Mouse (Mus musculus): ENCODE data around the gene Ube2n. TPM values are rescaled to one million over a fixed set of nuclear protein-coding genes. Genes with fewer than 3 reads are reported as not detected.

Gene Ube2n
- polyA plus RNA-seq (2021; fragmentation: Nextera tagmentation) = 123 and 131 TPM in 2 replicates
- long read RNA-seq, experiment 1, transcript Ube2n-201 (4 exons, 3,867 nt) = major isoform, 193 of 226 reads
- long read RNA-seq, experiment 1, partial matches to known transcripts = 2 of 226 reads
- long read RNA-seq, experiment 1, other reads (novel, unspliced or antisense) = 28 of 226 reads
- long read RNA-seq, experiment 2, transcript Ube2n-201 (4 exons, 3,867 nt) = major isoform, 779 of 815 reads
- long read RNA-seq, experiment 2, partial matches to known transcripts = 6 of 815 reads
- long read RNA-seq, experiment 2, other reads (novel, unspliced or antisense) = 23 of 815 reads

DNA sequence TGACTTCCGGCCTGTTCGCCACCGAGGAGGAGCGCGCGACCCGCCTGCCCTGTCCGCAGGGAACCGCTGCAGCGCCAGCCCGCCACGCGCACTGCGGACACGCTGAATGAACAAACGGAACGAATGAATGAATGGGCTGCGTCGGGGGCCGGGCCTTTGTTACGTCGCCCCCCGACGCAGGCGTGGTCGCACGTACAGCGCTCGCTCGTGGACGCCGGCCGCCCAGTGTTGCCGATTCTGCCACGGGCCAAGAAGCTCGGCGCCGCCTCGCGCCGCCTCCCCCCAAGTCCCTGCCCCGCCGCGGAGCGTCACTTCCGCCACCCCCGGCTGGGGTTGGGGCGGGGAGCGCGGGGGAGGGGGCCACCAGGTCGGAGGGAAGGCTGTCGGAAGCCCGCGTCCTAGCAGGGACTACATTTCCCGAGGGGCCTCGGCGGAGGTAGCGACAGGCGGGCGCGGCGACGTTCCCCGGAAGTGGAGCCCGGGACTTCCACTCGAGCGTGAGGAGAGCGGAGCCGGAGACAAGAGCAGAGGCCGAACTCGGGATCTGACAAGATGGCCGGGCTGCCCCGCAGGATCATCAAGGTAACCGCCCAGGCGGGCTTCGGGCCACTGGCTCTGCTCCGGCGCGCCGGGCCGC lies at the start of gene Ube2n:
Ube2n (plus strand) TSS at position 490 of the 637 bp plus-strand sequence.

DNA sequence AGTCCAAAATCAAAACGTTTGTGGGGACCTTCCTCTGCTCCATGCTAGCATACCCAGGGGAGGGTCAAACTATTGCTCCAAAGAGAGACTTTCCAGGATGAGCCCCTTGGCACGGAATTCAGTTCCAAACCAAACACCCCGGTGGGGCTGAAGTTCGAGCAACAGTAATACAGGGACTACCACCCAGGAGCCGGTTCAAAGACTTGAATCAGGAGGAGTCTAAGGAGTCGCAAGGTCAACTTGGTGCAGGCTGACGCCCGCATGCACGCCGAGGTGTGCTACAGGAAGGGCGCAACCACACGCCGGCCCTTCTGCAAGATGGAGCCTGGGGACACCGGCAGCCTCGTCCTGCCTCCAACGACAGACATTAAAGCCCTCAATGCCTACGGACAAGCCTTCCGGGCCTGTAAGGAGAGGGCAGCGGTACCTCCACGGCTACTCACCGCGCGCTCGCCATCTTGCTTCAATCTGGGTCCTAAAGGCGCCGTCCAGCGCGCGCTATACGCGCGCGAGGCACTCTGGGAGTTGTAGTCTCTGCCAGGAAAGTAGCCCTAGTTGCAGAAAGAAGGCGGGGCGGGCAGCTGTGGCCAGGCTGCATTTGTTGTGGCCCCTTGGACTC lies 13.4 kb upstream of the Ube2n start, which contains the start of gene Mrpl42:
Mrpl42 (minus strand) TSS at position 478 of the 619 bp plus-strand sequence.

DNA sequence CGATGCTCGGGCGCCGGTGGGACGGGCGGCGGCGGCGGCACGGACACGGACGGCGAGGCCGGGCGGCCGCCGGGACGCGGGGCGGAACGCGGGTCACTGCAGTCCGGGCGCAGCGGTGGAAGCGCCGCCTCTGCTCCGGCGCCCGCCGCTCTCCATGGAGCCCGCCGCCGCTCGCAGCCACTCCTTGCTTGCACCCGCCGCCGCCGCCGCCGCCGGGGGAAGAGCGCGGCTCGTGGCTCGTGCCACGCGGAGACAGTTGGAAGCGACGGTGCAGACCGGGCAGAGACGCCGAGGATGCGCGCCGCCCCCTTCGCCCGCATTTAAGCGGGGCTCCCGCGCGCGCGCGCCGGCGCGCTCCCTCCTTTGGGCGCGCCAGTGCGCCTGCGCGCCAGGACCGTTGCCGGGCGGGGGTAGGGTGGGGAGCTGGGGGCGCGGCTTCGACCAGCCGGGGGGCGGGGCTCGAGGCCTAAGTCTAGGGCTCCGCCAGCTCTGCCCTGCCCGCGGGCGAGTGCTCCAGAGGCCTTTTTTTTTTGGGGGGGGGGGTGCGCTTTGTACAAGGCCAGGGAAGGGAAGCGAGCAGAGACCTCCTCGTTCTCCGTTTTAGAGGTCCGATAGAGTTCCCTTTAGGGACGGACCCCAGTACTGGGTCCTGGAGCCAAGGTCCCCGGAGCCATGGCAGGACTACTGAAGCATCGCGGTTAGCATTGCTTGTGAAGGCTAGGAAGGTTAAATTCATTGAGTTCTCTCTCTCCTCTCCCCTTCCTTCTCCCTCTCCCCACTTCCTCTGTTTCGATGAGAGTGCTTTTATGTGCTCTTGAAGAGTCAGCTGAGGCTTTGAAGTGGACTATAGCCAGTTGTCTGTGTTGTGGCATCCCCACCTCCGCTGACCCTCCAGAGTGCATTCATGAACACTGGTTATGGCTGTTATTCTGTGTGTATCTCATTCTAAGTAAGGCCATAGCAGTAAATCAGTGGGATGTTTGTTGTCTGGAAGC lies 49.2 kb downstream of the Ube2n start, which contains the start of gene Nudt4:
Nudt4 (minus strand) TSS at position 296 of the 995 bp plus-strand sequence.

Small RNAs within 50 kb of the gene (microRNA-seq; reads per million reads assigned to microRNA genes)
- gene Mir3058 = 3.2 reads per million, percentile 10 among the genes with 10 or more reads in this experiment

Other genes with a start within 250 kb of the Ube2n start
- 9.1 and 9.8 TPM in 2 replicates for gene Cradd, start 191.0 kb upstream of the Ube2n start, polyA plus RNA-seq (2021; fragmentation: Nextera tagmentation)
- gene Socs2, start 98.0 kb upstream of the Ube2n start, polyA plus RNA-seq (2021; fragmentation: Nextera tagmentation) = 35.4 and 36.4 TPM in 2 replicates
- 337 and 411 TPM in 2 replicates for gene Mrpl42, start 13.2 kb upstream of the Ube2n start, polyA plus RNA-seq (2021; fragmentation: Nextera tagmentation)
- gene Nudt4, start 49.0 kb downstream of the Ube2n start, polyA plus RNA-seq (2021; fragmentation: Nextera tagmentation) = 13.4 and 16.0 TPM in 2 replicates
- gene Anapc15-ps, start 158.3 kb downstream of the Ube2n start, polyA plus RNA-seq (2021; fragmentation: Nextera tagmentation) = not detected in 2 replicates

All from layer of hippocampus, adult 6 months (tissue).